Mouse (Mus musculus): ENCODE data around the gene Epb41l4b. TPM values are rescaled to one million over a fixed set of nuclear protein-coding genes. Genes with fewer than 3 reads are reported as not detected.

The Epb41l4b gene
- polyA plus RNA-seq, 1 experiment from 2014 or later, result 1.6 TPM

GRCm38 (mm10) chr4:57095569-57095968, 47.7 kb downstream of the Epb41l4b start:
- Histone ChIP-seq H3K27me3 (ENCODE audit: insufficient read depth, poor library complexity, severe bottlenecking) (peaks cover 17% of the 10 kb centered on the region; the same call in 1 of the 2 replicates), H3K4me3 (no peak overlapping the region), H3K4me1 (peaks cover 7% of the 10 kb centered on the region), H3K9me3 (no peaks in the 10 kb centered on the region), H3K36me3 (no peaks in the 10 kb centered on the region), H3K27ac (no peak overlapping the region)
- no peak for DNase-seq (ENCODE audit: low spot score)

GRCm38 (mm10) chr4:57091363-57091762, 51.9 kb downstream of the Epb41l4b start:
- DNase-seq (ENCODE audit: low spot score), result no peak
- 72% methylated on average over 12 of the region's 12 CpGs for WGBS

GRCm38 (mm10) chr4:57088301-57088700, 54.9 kb downstream of the Epb41l4b start:
- Histone ChIP-seq H3K4me1 (peaks cover 14% of the 10 kb centered on the region), H3K27ac (no peak overlapping the region), H3K4me3 (no peak overlapping the region), H3K36me3 (no peaks in the 10 kb centered on the region), H3K27me3 (ENCODE audit: insufficient read depth, poor library complexity, severe bottlenecking) (peaks cover 8% of the 10 kb centered on the region; the same call in 1 of the 2 replicates), H3K9me3 (no peaks in the 10 kb centered on the region)
- 45% methylated on average over 4 of the region's 4 CpGs for whole genome bisulfite sequencing
- no peak for DNase-seq (ENCODE audit: low spot score)

More at GRCm38 (mm10) chr4:57091363-57091762, 51.9 kb downstream of the Epb41l4b start:
- no peaks in the 10 kb centered on the region for H3K36me3 ChIP-seq
- H3K4me1 ChIP-seq, result peaks cover 12% of the 10 kb centered on the region
- peaks cover 25% of the 10 kb centered on the region; the same call in 1 of the 2 replicates for H3K27me3 ChIP-seq (ENCODE audit: insufficient read depth, poor library complexity, severe bottlenecking)
- no peak overlapping the region for H3K4me3 ChIP-seq
- H3K27ac ChIP-seq, result no peak overlapping the region
- H3K9me3 ChIP-seq, result no peaks in the 10 kb centered on the region

- Histone ChIP-seq H3K9me3 (no peaks in the 10 kb centered on the region), H3K4me3 (no peak overlapping the region), H3K4me1 (peaks cover 28% of the 10 kb centered on the region), H3K27ac (no peak overlapping the region), H3K27me3 (ENCODE audit: insufficient read depth, poor library complexity, severe bottlenecking) (peaks cover 12% of the 10 kb centered on the region; the same call in 1 of the 2 replicates), H3K36me3 (no peaks in the 10 kb centered on the region)
- no peak for DNase-seq (ENCODE audit: low spot score)
- WGBS, result 73% methylated on average over 10 of the region's 10 CpGs
Observed at GRCm38 (mm10) chr4:57085750-57086400, 57.4 kb downstream of the Epb41l4b start.

DNA sequence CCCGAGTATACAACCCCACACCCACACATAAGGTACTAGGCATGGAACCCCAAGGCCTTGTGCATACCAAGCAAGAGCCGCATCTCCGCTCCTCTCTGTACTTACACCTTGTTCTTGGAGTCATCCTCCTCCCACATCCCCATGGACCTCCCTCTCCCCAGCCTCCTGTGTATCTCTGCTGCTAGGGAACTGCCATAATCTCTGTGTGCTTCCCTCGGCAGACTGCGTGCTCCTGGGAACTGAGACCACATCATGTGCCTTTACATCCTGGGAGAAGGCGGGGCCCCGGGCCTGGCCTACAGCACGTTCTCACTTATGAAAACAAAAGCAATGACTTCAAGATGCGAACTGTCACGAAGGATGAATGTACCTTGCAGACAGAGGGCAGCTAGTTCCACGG, 59.6 kb downstream of the Epb41l4b start:
- DNase-seq (ENCODE audit: low spot score), result no peak
- Histone ChIP-seq H3K27me3 (ENCODE audit: insufficient read depth, poor library complexity, severe bottlenecking) (0 out of 2 replicates have a peak, but pooled peaks cover 10% of the 10 kb centered on the region), H3K4me1 (peaks cover 28% of the 10 kb centered on the region), H3K9me3 (no peaks in the 10 kb centered on the region), H3K36me3 (no peaks in the 10 kb centered on the region), H3K4me3 (no peak overlapping the region), H3K27ac (no peak overlapping the region)
- WGBS, result 73% methylated on average over 11 of the region's 11 CpGs

- H3K4me3 ChIP-seq, result no peak overlapping the region
- H3K27me3 ChIP-seq (ENCODE audit: insufficient read depth, poor library complexity, severe bottlenecking), result peaks cover 4% of the 10 kb centered on the region; the same call in 1 of the 2 replicates
- no peaks in the 10 kb centered on the region for H3K9me3 ChIP-seq
- 0 out of 2 replicates have a peak overlapping the region, but pooled peaks have one; percentile 44 for H3K27ac ChIP-seq
- no peak for DNase-seq (ENCODE audit: low spot score)
- H3K4me1 ChIP-seq, result peaks cover 24% of the 10 kb centered on the region
- H3K36me3 ChIP-seq, result no peaks in the 10 kb centered on the region
- 39% methylated on average over 10 of the region's 10 CpGs for WGBS
Observed at GRCm38 (mm10) chr4:57082775-57083428, 60.3 kb downstream of the Epb41l4b start.

GRCm38 (mm10) chr4:57081463-57081862, 61.8 kb downstream of the Epb41l4b start:
- no peaks in the 10 kb centered on the region for H3K9me3 ChIP-seq
- H3K27ac ChIP-seq, result no peak overlapping the region
- H3K4me3 ChIP-seq, result no peak overlapping the region
- H3K27me3 ChIP-seq (ENCODE audit: insufficient read depth, poor library complexity, severe bottlenecking), result peaks cover 4% of the 10 kb centered on the region; the same call in 1 of the 2 replicates
- no peaks in the 10 kb centered on the region for H3K36me3 ChIP-seq
- WGBS, result 74% methylated on average over 7 of the region's 7 CpGs
- no peak for DNase-seq (ENCODE audit: low spot score)
- H3K4me1 ChIP-seq, result peaks cover 24% of the 10 kb centered on the region

DNA sequence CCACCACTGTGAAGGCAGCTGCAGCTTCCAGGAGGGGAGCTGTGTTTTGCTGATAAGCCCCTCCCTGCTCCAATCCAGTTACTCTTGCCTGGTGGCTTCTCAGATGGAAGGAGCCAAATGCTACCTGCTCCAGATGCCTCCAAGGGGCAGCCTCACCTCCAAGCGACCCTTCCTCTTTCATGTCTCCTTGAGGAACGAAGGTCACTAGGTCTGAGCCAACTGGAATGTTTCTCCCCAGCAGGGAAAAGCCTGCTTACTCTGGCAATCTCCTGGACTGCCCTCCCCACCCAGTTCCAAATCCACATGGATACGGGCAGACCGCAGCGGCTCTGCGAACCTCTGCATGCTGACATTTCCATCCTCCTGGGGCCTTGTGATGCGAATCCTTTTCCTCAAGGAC, 69.4 kb downstream of the Epb41l4b start:
- Histone ChIP-seq H3K4me1 (peaks cover 6% of the 10 kb centered on the region; the same call in 1 of the 2 replicates), H3K4me3 (no peak overlapping the region), H3K36me3 (no peaks in the 10 kb centered on the region), H3K27ac (no peak overlapping the region), H3K27me3 (ENCODE audit: insufficient read depth, poor library complexity, severe bottlenecking) (no peaks in the 10 kb centered on the region; the same call in 1 of the 2 replicates), H3K9me3 (no peaks in the 10 kb centered on the region)
- no peak for DNase-seq (ENCODE audit: low spot score)
- 66% methylated on average over 7 of the region's 7 CpGs for WGBS

GRCm38 (mm10) chr4:57073174-57073573, 70.1 kb downstream of the Epb41l4b start:
- DNase-seq (ENCODE audit: low spot score), result no peak
- WGBS, result 88% methylated on average over 14 of the region's 14 CpGs
- H3K36me3 ChIP-seq, result no peaks in the 10 kb centered on the region
- H3K27ac ChIP-seq, result no peak overlapping the region
- H3K4me1 ChIP-seq, result peaks cover 6% of the 10 kb centered on the region; the same call in 1 of the 2 replicates
- H3K9me3 ChIP-seq, result no peaks in the 10 kb centered on the region
- H3K4me3 ChIP-seq, result no peak overlapping the region
- no peaks in the 10 kb centered on the region for H3K27me3 ChIP-seq (ENCODE audit: insufficient read depth, poor library complexity, severe bottlenecking)

GRCm38 (mm10) chr4:57070640-57071039, 72.6 kb downstream of the Epb41l4b start:
- Histone ChIP-seq H3K4me1 (peaks cover 13% of the 10 kb centered on the region), H3K4me3 (no peak overlapping the region), H3K9me3 (no peaks in the 10 kb centered on the region), H3K36me3 (no peaks in the 10 kb centered on the region), H3K27me3 (ENCODE audit: insufficient read depth, poor library complexity, severe bottlenecking) (no peaks in the 10 kb centered on the region), H3K27ac (no peak overlapping the region)
- 66% methylated on average over 6 of the region's 6 CpGs for WGBS
- DNase-seq (ENCODE audit: low spot score), result no peak

DNA sequence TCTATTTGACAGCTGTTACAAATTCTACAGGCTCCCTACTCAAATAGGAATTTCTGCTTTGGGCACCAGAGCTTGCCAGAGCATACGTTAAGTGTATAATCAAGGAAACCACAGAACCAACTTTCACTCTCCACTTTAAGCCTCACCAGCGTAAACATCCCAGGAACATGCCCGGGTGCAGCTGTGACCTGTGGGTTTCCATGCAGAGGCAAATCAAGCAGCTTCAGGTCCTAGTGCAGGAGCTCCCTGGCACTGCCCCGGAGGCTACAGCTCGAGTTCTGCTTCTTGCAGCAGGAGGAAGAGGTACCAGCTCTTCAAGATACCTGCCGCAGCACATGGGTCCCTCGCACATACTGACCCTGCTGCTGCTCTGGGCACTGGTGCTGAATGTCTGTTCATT, 74.8 kb downstream of the Epb41l4b start:
- no peak for DNase-seq (ENCODE audit: low spot score)
- H3K4me1 ChIP-seq, result peaks cover 13% of the 10 kb centered on the region; the same call in 1 of the 2 replicates
- H3K27me3 ChIP-seq (ENCODE audit: insufficient read depth, poor library complexity, severe bottlenecking), result no peaks in the 10 kb centered on the region
- H3K9me3 ChIP-seq, result no peaks in the 10 kb centered on the region
- H3K36me3 ChIP-seq, result no peaks in the 10 kb centered on the region
- no peak overlapping the region for H3K27ac ChIP-seq
- H3K4me3 ChIP-seq, result no peak overlapping the region
- WGBS, result 77% methylated on average over 7 of the region's 7 CpGs

DNA sequence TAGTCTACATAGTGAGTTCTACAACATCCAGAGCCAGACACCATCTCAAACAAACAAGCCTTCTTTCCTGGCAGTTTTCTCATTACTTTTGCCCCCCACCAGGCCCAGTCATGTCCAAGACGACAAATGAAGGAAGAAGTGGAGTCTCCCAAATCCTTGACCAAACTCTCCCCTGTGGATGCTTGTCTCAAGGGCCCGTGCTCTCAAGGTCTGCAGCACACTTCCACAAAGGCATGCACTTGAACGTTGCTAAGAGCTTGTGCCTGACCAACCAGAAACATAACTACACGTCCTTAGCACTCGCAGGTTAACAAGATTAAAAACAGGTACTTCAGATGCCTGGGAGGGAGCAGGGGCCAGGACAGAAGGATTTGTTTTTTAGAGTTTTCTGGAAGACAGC, 75.4 kb downstream of the Epb41l4b start:
- 56% methylated on average over 5 of the region's 5 CpGs for WGBS
- H3K9me3 ChIP-seq, result no peaks in the 10 kb centered on the region
- H3K4me1 ChIP-seq, result peaks cover 13% of the 10 kb centered on the region; the same call in 1 of the 2 replicates
- no peak overlapping the region for H3K27ac ChIP-seq
- no peak for DNase-seq (ENCODE audit: low spot score)
- no peak overlapping the region for H3K4me3 ChIP-seq
- H3K27me3 ChIP-seq (ENCODE audit: insufficient read depth, poor library complexity, severe bottlenecking), result no peaks in the 10 kb centered on the region
- H3K36me3 ChIP-seq, result no peaks in the 10 kb centered on the region

GRCm38 (mm10) chr4:57066936-57067335, 76.3 kb downstream of the Epb41l4b start:
- DNase-seq (ENCODE audit: low spot score), result no peak
- no peaks in the 10 kb centered on the region for H3K9me3 ChIP-seq
- WGBS, result 54% methylated on average over 2 of the region's 2 CpGs
- H3K4me1 ChIP-seq, result peaks cover 13% of the 10 kb centered on the region; the same call in 1 of the 2 replicates
- H3K27ac ChIP-seq, result no peak overlapping the region
- H3K4me3 ChIP-seq, result no peak overlapping the region
- H3K36me3 ChIP-seq, result no peaks in the 10 kb centered on the region
- no peaks in the 10 kb centered on the region for H3K27me3 ChIP-seq (ENCODE audit: insufficient read depth, poor library complexity, severe bottlenecking)

All from heart, embryonic 10.5 days (tissue).